Mouse (Mus musculus): ENCODE measurements around the gene Aldh1a3. TPM values are rescaled to one million over a fixed set of nuclear protein-coding genes. Genes with fewer than 3 reads are reported as not detected.
A peak's percentile ranks its signal among the peaks of the same experiment; 100 is the strongest.

The Aldh1a3 gene
- total RNA-seq, 2 experiments from 2014 or later, result 2.4 to 5.5 TPM

GRCm38 (mm10) chr7:66343307-66343706 is 84.0 kb downstream of the Aldh1a3 start:
- intact Hi-C loops (cut with DNase I), result no loop called here
- no peak for DNase-seq (ENCODE audit: extremely low spot score in 1 of 2, low spot score in 2 of 2)

DNA sequence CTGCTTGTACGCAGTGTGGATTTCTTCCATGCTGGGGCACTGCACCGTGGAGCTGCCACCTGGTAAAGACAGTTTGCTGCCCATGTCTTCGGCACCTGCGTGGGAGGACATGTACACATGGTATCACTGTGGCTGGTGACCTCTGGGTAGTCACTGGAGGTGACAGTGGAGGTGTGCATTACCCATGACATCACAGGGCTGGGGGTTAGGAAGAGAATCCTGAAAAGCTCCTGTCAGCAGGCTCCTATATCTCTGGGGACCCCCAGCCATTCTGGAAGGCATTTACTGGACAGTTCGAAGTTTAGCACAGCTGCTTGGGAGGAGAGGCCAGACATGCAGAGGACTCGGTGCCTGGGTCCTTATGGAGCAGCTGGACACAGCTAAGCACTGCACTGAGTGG is 84.5 kb downstream of the Aldh1a3 start:
- intact Hi-C loops (cut with DNase I), result no loop called here
- no peak for DNase-seq (ENCODE audit: extremely low spot score in 1 of 2, low spot score in 2 of 2)

- intact Hi-C loops (cut with DNase I), result no loop called here
Measured at GRCm38 (mm10) chr7:66342323-66342722, 85.0 kb downstream of the Aldh1a3 start.

More at GRCm38 (mm10) chr7:66342323-66342722, 85.0 kb downstream of the Aldh1a3 start:
- peak in 1 of 2 experiments; percentile 57 for DNase-seq (ENCODE audit: extremely low spot score in 1 of 2, low spot score in 2 of 2)

Small RNA genes lying within 50 kb of the gene (microRNA-seq; reads per million reads assigned to microRNA genes)
- gene Mir7057, result not detected

Other genes starting within 250 kb of the Aldh1a3 start
- not detected for gene Gm10974, start 61.6 kb downstream of the Aldh1a3 start, total RNA-seq (2021)
- 1 to 10 TPM; 3.8 to 4.2 TPM for gene Lrrk1, start 39.2 kb downstream of the Aldh1a3 start, total RNA-seq (2021)